ENCODE assay signal across 7 mouse cellular contexts in genomic region chr15:97376792-97377222, GRCm38 (mm10).
DNase-seq lines count a peak whose midpoint lies in the region; ATAC-seq and TF ChIP-seq lines count a peak whose summit lies in the region.

No protein-coding gene starts in this region.

- peak overlapping the region; percentile 8; the same call in 1 of the 2 replicates for H3K9ac ChIP-seq in intestine, embryonic 14.5 days (ENCODE audit: low read length)

- peak; percentile 83 for DNase-seq in R1 (ENCODE audit: low read depth, low spot score)
- peak; percentile 52 for DNase-seq in adrenal gland, postnatal 25 days
- DNase-seq in intestine, embryonic 14.5 days (ENCODE audit: low spot score): peak; percentile 66
- peak; percentile 68 for DNase-seq in lung, postnatal 10 days
- no peak for DNase-seq in spleen, postnatal 4 days (ENCODE audit: low spot score in 2 of 2)
- DNase-seq in gastrocnemius, adult 2 months: no peak
- no peak for DNase-seq in gastrocnemius, postnatal 36 days

- intact Hi-C loops in gastrocnemius, adult 2 months (cut with DNase I): no loop called here
- intact Hi-C loops in gastrocnemius, postnatal 36 days (cut with DNase I): no loop called here

- no peak for TF ChIP-seq CTCF in gastrocnemius, adult 2 months (IDR thresholded peaks at IDR 0.05)

- peak overlapping the region; percentile 38 for H3K4me2 ChIP-seq in intestine, embryonic 14.5 days (ENCODE audit: low read length)

- no peaks in the 10 kb centered on the region for H3K27me3 ChIP-seq in intestine, embryonic 14.5 days (replicated peaks; ENCODE audit: control insufficient read depth, insufficient read depth, low read length)

- WGBS in intestine, embryonic 14.5 days: 26% methylated on average over 19 of the region's 19 CpGs

- H3K36me3 ChIP-seq in intestine, embryonic 14.5 days (ENCODE audit: control insufficient read depth, insufficient read depth, low read length): no peaks in the 10 kb centered on the region

- peaks cover 13% of the 10 kb centered on the region; the same call in 1 of the 2 replicates for H3K4me1 ChIP-seq in intestine, embryonic 14.5 days (replicated peaks; ENCODE audit: control insufficient read depth, insufficient read depth, low read length)

- ATAC-seq in intestine, embryonic 14.5 days (replicated peaks; ENCODE audit: low FRiP score, low TSS enrichment, low read depth): peak; percentile 51; the same call in 1 of the 2 replicates

- no peaks in the 10 kb centered on the region for H3K9me3 ChIP-seq in intestine, embryonic 14.5 days (ENCODE audit: control insufficient read depth, low read length)

- H3K4me3 ChIP-seq in intestine, embryonic 14.5 days (ENCODE audit: low read depth, low read length): peak overlapping the region; percentile 21
- no peak overlapping the region for H3K4me3 ChIP-seq in gastrocnemius, adult 2 months

- peak overlapping the region; percentile 23; the same call in 1 of the 2 replicates for H3K27ac ChIP-seq in intestine, embryonic 14.5 days (ENCODE audit: low read depth)
- no peak overlapping the region for H3K27ac ChIP-seq in gastrocnemius, adult 2 months

Comparison
In these comparisons a context has a peak if more than half of its experiments do, and no peak if none do; other contexts are left out.
1. DNase-seq: peak in R1 (single experiment), adrenal gland, postnatal 25 days (single experiment), intestine, embryonic 14.5 days (single experiment) and lung, postnatal 10 days (single experiment); none in spleen, postnatal 4 days (0 of 2), gastrocnemius, adult 2 months (single experiment) and gastrocnemius, postnatal 36 days (0 of 2).